Mouse (Mus musculus) stomach, postnatal 0 days (tissue): ENCODE results near the gene Gskip. TPM values are rescaled to one million over a fixed set of nuclear protein-coding genes. Genes with fewer than 3 reads are reported as not detected.

Source experiments
- ATAC-seq: fragments of 200-750 bp; cut with Nextera tagmentation; 2 replicates; pipeline ENCODE4 v1.8.0; 2017; ENCODE audit not compliant: low FRiP score, low TSS enrichment
- DNase-seq: peaks from one replicate; pipeline ENCODE4 v3.0.0-alpha.2; 2016; ENCODE audit warnings: low spot score
- H3K27ac ChIP-seq: fragments of 300-500 bp; sonication (generic); replicated peaks from 2 replicates; pipeline ENCODE4 v1.5.1; 2014; ENCODE audit warnings: mild to moderate bottlenecking, control low read depth
- H3K27me3 ChIP-seq: fragments of 300-500 bp; sonication (generic); 2 replicates; pipeline ENCODE4 v1.6.1; 2014; ENCODE audit warnings: low read length; ENCODE audit not compliant: control insufficient read depth, insufficient read depth
- H3K36me3 ChIP-seq: fragments of 300-500 bp; sonication (generic); 2 replicates; pipeline ENCODE4 v1.6.1; 2014; ENCODE audit warnings: low read length, mixed read lengths; ENCODE audit not compliant: control insufficient read depth, insufficient read depth
- H3K4me1 ChIP-seq: fragments of 300-500 bp; sonication (generic); replicated peaks from 2 replicates; pipeline ENCODE4 v1.6.1; 2014; ENCODE audit warnings: antibody characterized with exemption; ENCODE audit not compliant: control insufficient read depth, insufficient read depth
- H3K4me2 ChIP-seq: fragments of 300-500 bp; sonication (generic); replicated peaks from 2 replicates; pipeline ENCODE4 v1.6.1; 2014; ENCODE audit warnings: low read depth, mild to moderate bottlenecking, control low read depth, moderate library complexity
- H3K4me3 ChIP-seq: fragments of 300-500 bp; sonication (generic); 2 replicates; pipeline ENCODE4 v1.5.1; 2014; ENCODE audit warnings: low read depth, low read length, control low read depth
- H3K9ac ChIP-seq: fragments of 300-500 bp; sonication (generic); 2 replicates; pipeline ENCODE4 v1.6.1; 2014; ENCODE audit warnings: mild to moderate bottlenecking, low read length, control low read depth, mixed read lengths
- H3K9me3 ChIP-seq: fragments of 300-500 bp; sonication (generic); 2 replicates; pipeline ENCODE4 v1.6.1; 2016; ENCODE audit warnings: low read length; ENCODE audit not compliant: control insufficient read depth
- CTCF ChIP-seq: IDR thresholded peaks from 2 replicates; pipeline ENCODE4 v1.5.1; 2016; ENCODE audit warnings: antibody characterized with exemption, low read depth, mild to moderate bottlenecking, moderate library complexity
- EP300 ChIP-seq: optimal IDR thresholded peaks from 2 replicates; pipeline ENCODE3; 2016; ENCODE audit warnings: antibody characterized with exemption
- WGBS: fragments of 180-500 bp; shearing (Covaris S2); extraction: QIAGEN DNeasy Blood & Tissue Kit; methylation state at CpG from one replicate; pipeline ENCODE4 v1.1.7; 2014; 5-methylcytosine and 5-hydroxymethylcytosine counted together
- polyA plus RNA-seq: library from polyadenylated mRNA; unstranded; fragments of >200 nt; fragmentation: Nextera tagmentation; extraction: Ambion mirVana; gene quantifications from 2 replicates; pipeline ENCODE4 v1.2.1, GENCODE M21; 2015

Gskip gene
- polyA plus RNA-seq = 30.6 and 31.6 TPM in 2 replicates

DNA sequence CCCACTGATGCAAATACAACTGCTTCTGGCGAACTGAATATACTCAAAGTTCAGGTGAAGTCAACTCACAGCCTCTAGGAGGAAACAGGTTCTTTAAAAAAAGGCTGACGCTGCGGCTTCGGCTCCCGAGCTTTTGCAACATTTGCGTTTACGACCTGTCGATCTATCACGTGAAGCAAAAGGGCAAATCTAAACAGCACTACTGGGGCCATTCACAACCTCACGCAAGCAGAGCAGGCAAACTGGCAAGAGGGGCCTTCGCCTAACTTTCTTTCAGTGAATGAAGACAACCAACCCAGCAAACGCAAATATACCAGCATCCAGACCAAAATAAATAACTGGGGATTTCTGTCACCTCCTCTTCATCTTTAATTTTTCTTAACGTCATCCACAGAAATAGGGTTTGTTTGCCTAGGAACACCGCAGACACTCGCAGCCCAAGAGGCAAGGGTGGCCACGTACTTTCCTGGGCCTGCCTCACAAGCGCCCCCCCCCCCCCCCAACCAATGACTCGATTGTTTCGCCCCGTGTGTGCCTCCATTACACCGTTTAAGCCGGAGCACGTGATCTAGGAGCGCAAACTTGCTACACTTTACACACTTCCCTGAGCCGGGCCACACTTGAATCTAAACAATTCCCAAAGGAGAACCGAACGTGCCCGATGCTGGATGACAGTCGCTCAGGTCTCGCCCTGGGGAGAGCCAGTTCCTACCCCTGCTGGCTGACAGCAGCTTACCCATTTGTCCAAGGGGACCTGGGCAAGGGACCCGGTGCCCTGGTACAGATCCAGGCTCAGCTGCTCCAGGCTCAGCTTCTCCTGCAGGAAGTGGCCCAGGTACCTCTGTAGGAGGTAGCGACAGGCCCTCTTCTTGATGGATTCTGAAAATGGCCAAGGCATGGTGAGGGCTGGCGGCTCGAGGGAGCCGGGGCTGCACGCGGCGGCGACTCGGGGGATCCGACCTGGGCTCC is at the start of gene Gskip:
Gskip (plus strand) TSS at position 897 of the 969 bp plus-strand sequence.
- no peaks in the 10 kb centered on the region; the same call in 1 of the 2 replicates for H3K36me3 ChIP-seq
- DNase-seq (peak; percentile 75), ATAC-seq (peak; percentile 36)
- H3K9ac ChIP-seq = peak within 1 kb of the TSS; percentile 95
- TF ChIP-seq EP300 (no peak), CTCF (no peak)
- peak within 1 kb of the TSS; percentile 94 for H3K4me3 ChIP-seq
- peak within 1 kb of the TSS; percentile 96 for H3K27ac ChIP-seq
- peak within 1 kb of the TSS; percentile 98 for H3K4me2 ChIP-seq
- no peaks in the 10 kb centered on the region for H3K9me3 ChIP-seq
- 1% methylated on average over 36 of the region's 41 CpGs for WGBS
- H3K4me1 ChIP-seq = peaks cover 3% of the 10 kb centered on the region; the same call in 1 of the 2 replicates
- no peaks in the 10 kb centered on the region for H3K27me3 ChIP-seq

- TF ChIP-seq CTCF = no peak
- no peak for TF ChIP-seq EP300
- Histone ChIP-seq H3K36me3 (peaks cover 43% of the 10 kb centered on the region), H3K27me3 (no peaks in the 10 kb centered on the region), H3K27ac (no peak overlapping the region), H3K9me3 (no peaks in the 10 kb centered on the region), H3K4me3 (no peak overlapping the region), H3K4me1 (no peaks in the 10 kb centered on the region), H3K4me2 (no peak overlapping the region), H3K9ac (no peak overlapping the region)
- ATAC-seq = no peak
- DNase-seq = no peak
- 92% methylated on average over 9 of the region's 9 CpGs for WGBS
Measured at GRCm38 (mm10) chr12:105636551-105636950, 48.1 kb upstream of the Gskip start.

GRCm38 (mm10) chr12:105637554-105637953 is 47.1 kb upstream of the Gskip start:
- no peaks in the 10 kb centered on the region for H3K4me1 ChIP-seq
- DNase-seq (no peak), ATAC-seq (no peak)
- peaks cover 51% of the 10 kb centered on the region for H3K36me3 ChIP-seq
- 77% methylated on average over 4 of the region's 4 CpGs for WGBS
- no peak overlapping the region for H3K9ac ChIP-seq
- H3K9me3 ChIP-seq = no peaks in the 10 kb centered on the region
- H3K27me3 ChIP-seq = no peaks in the 10 kb centered on the region
- H3K4me3 ChIP-seq = no peak overlapping the region
- TF ChIP-seq EP300 (no peak), CTCF (peak; percentile 45)
- H3K27ac ChIP-seq = no peak overlapping the region
- no peak overlapping the region for H3K4me2 ChIP-seq

- Histone ChIP-seq H3K36me3 (peaks cover 59% of the 10 kb centered on the region), H3K4me2 (no peak overlapping the region), H3K9ac (no peak overlapping the region), H3K27ac (no peak overlapping the region), H3K4me1 (no peaks in the 10 kb centered on the region), H3K9me3 (no peaks in the 10 kb centered on the region), H3K27me3 (no peaks in the 10 kb centered on the region), H3K4me3 (no peak overlapping the region)
- TF ChIP-seq CTCF = no peak
- TF ChIP-seq EP300 = no peak
- 65% methylated on average over 11 of the region's 11 CpGs for WGBS
- no peak for DNase-seq
- no peak for ATAC-seq
Measured at GRCm38 (mm10) chr12:105642770-105643321, 41.8 kb upstream of the Gskip start.

GRCm38 (mm10) chr12:105655850-105656249 is 28.8 kb upstream of the Gskip start:
- 94% methylated on average over 7 of the region's 7 CpGs for WGBS
- Histone ChIP-seq H3K4me2 (no peak overlapping the region), H3K9me3 (no peaks in the 10 kb centered on the region), H3K27me3 (no peaks in the 10 kb centered on the region), H3K4me1 (no peaks in the 10 kb centered on the region), H3K27ac (no peak overlapping the region), H3K4me3 (no peak overlapping the region), H3K9ac (no peak overlapping the region), H3K36me3 (peaks cover 46% of the 10 kb centered on the region)
- TF ChIP-seq CTCF = no peak
- TF ChIP-seq EP300 = no peak
- DNase-seq (no peak), ATAC-seq (no peak)
